Mouse (Mus musculus): Measurements from ENCODE around the gene Wdfy4. TPM values are rescaled to one million over a fixed set of nuclear protein-coding genes. Genes with fewer than 3 reads are reported as not detected.
A peak's percentile ranks its signal among the peaks of the same experiment; 100 is the strongest.

Gene Wdfy4
- polyA plus RNA-seq, 1 experiment: 92.6 TPM

- Histone ChIP-seq H3K27ac (ENCODE audit: insufficient read depth, low read length) (no peak overlapping the region), H3K4me1 (ENCODE audit: control insufficient read depth, insufficient read depth, insufficient read length) (no peaks in the 10 kb centered on the region), H3K36me3 (ENCODE audit: control insufficient read depth, insufficient read depth, low read length) (no peaks in the 10 kb centered on the region), H3K4me3 (ENCODE audit: extremely low read depth, insufficient read depth, insufficient read length) (no peak overlapping the region), H3K27me3 (ENCODE audit: control insufficient read depth, insufficient read depth, low read length) (0 out of 2 replicates have a peak, but pooled peaks cover 2% of the 10 kb centered on the region)
- TF ChIP-seq POLR2A (IDR thresholded peaks at IDR 0.05; ENCODE audit: low read depth, low read length) (no peak), CTCF (IDR thresholded peaks at IDR 0.05; ENCODE audit: extremely low read depth, insufficient read depth, insufficient read length, insufficient replicate concordance) (no peak)
- DNase-seq (ENCODE audit: low read depth in 1 of 2, low spot score in 2 of 2): no peak
- 74% methylated on average over 5 of the region's 5 CpGs for WGBS
Measured at GRCm38 (mm10) chr14:33208331-33208730, 23.0 kb upstream of the Wdfy4 start.

- DNase-seq (ENCODE audit: low read depth in 1 of 2, low spot score in 2 of 2): peak in 1 of 2 experiments; percentile 36
- TF ChIP-seq POLR2A (IDR thresholded peaks at IDR 0.05; ENCODE audit: low read depth, low read length): no peak
- peak; percentile 53; the same call in 1 of the 2 replicates for TF ChIP-seq CTCF (IDR thresholded peaks at IDR 0.05; ENCODE audit: extremely low read depth, insufficient read depth, insufficient read length, insufficient replicate concordance)
- Histone ChIP-seq H3K4me3 (ENCODE audit: extremely low read depth, insufficient read depth, insufficient read length) (no peak overlapping the region), H3K27me3 (ENCODE audit: control insufficient read depth, insufficient read depth, low read length) (no peaks in the 10 kb centered on the region), H3K36me3 (ENCODE audit: control insufficient read depth, insufficient read depth, low read length) (no peaks in the 10 kb centered on the region), H3K27ac (ENCODE audit: insufficient read depth, low read length) (no peak overlapping the region), H3K4me1 (ENCODE audit: control insufficient read depth, insufficient read depth, insufficient read length) (peaks cover 2% of the 10 kb centered on the region; the same call in 1 of the 2 replicates)
- 8% methylated on average over 2 of the region's 2 CpGs for WGBS
Measured at GRCm38 (mm10) chr14:33207011-33207410, 21.7 kb upstream of the Wdfy4 start.

- 52% methylated on average over 24 of the region's 24 CpGs for WGBS
- DNase-seq (ENCODE audit: low read depth in 1 of 2, low spot score in 2 of 2): no peak
- Histone ChIP-seq H3K27me3 (ENCODE audit: control insufficient read depth, insufficient read depth, low read length) (no peaks in the 10 kb centered on the region), H3K27ac (ENCODE audit: insufficient read depth, low read length) (no peak overlapping the region), H3K36me3 (ENCODE audit: control insufficient read depth, insufficient read depth, low read length) (no peaks in the 10 kb centered on the region), H3K4me3 (ENCODE audit: extremely low read depth, insufficient read depth, insufficient read length) (no peak overlapping the region), H3K4me1 (ENCODE audit: control insufficient read depth, insufficient read depth, insufficient read length) (peaks cover 2% of the 10 kb centered on the region; the same call in 1 of the 2 replicates)
- no peak for TF ChIP-seq POLR2A (IDR thresholded peaks at IDR 0.05; ENCODE audit: low read depth, low read length)
- TF ChIP-seq CTCF (IDR thresholded peaks at IDR 0.05; ENCODE audit: extremely low read depth, insufficient read depth, insufficient read length, insufficient replicate concordance): peak; percentile 48; the same call in 1 of the 2 replicates
Measured at GRCm38 (mm10) chr14:33205280-33205965, 20.1 kb upstream of the Wdfy4 start.

GRCm38 (mm10) chr14:33203777-33204176 is 18.5 kb upstream of the Wdfy4 start:
- no peak for DNase-seq (ENCODE audit: low read depth in 1 of 2, low spot score in 2 of 2)
- no peak for TF ChIP-seq CTCF (IDR thresholded peaks at IDR 0.05; ENCODE audit: extremely low read depth, insufficient read depth, insufficient read length, insufficient replicate concordance)
- no peak for TF ChIP-seq POLR2A (IDR thresholded peaks at IDR 0.05; ENCODE audit: low read depth, low read length)
- no peak overlapping the region for H3K4me3 ChIP-seq (ENCODE audit: extremely low read depth, insufficient read depth, insufficient read length)
- no peaks in the 10 kb centered on the region for H3K36me3 ChIP-seq (ENCODE audit: control insufficient read depth, insufficient read depth, low read length)
- no peak overlapping the region for H3K27ac ChIP-seq (ENCODE audit: insufficient read depth, low read length)
- H3K4me1 ChIP-seq (ENCODE audit: control insufficient read depth, insufficient read depth, insufficient read length): peaks cover 2% of the 10 kb centered on the region; the same call in 1 of the 2 replicates
- no peaks in the 10 kb centered on the region for H3K27me3 ChIP-seq (ENCODE audit: control insufficient read depth, insufficient read depth, low read length)
- 84% methylated on average over 14 of the region's 14 CpGs for WGBS

- TF ChIP-seq CTCF (IDR thresholded peaks at IDR 0.05; ENCODE audit: extremely low read depth, insufficient read depth, insufficient read length, insufficient replicate concordance): no peak
- TF ChIP-seq POLR2A (IDR thresholded peaks at IDR 0.05; ENCODE audit: low read depth, low read length): no peak
- DNase-seq (ENCODE audit: low read depth in 1 of 2, low spot score in 2 of 2): no peak
- Histone ChIP-seq H3K27ac (ENCODE audit: insufficient read depth, low read length) (no peak overlapping the region), H3K4me3 (ENCODE audit: extremely low read depth, insufficient read depth, insufficient read length) (no peak overlapping the region), H3K36me3 (ENCODE audit: control insufficient read depth, insufficient read depth, low read length) (no peaks in the 10 kb centered on the region), H3K27me3 (ENCODE audit: control insufficient read depth, insufficient read depth, low read length) (no peaks in the 10 kb centered on the region), H3K4me1 (ENCODE audit: control insufficient read depth, insufficient read depth, insufficient read length) (peaks cover 2% of the 10 kb centered on the region; the same call in 1 of the 2 replicates)
- 37% methylated on average over 6 of the region's 6 CpGs for WGBS
Measured at GRCm38 (mm10) chr14:33202885-33203284, 17.6 kb upstream of the Wdfy4 start.

GRCm38 (mm10) chr14:33202161-33202560 is 16.9 kb upstream of the Wdfy4 start:
- Histone ChIP-seq H3K36me3 (ENCODE audit: control insufficient read depth, insufficient read depth, low read length) (no peaks in the 10 kb centered on the region), H3K4me3 (ENCODE audit: extremely low read depth, insufficient read depth, insufficient read length) (no peak overlapping the region), H3K27me3 (ENCODE audit: control insufficient read depth, insufficient read depth, low read length) (no peaks in the 10 kb centered on the region), H3K4me1 (ENCODE audit: control insufficient read depth, insufficient read depth, insufficient read length) (peaks cover 2% of the 10 kb centered on the region; the same call in 1 of the 2 replicates), H3K27ac (ENCODE audit: insufficient read depth, low read length) (no peak overlapping the region)
- no peak for TF ChIP-seq CTCF (IDR thresholded peaks at IDR 0.05; ENCODE audit: extremely low read depth, insufficient read depth, insufficient read length, insufficient replicate concordance)
- TF ChIP-seq POLR2A (IDR thresholded peaks at IDR 0.05; ENCODE audit: low read depth, low read length): no peak
- 70% methylated on average over 4 of the region's 4 CpGs for WGBS
- no peak for DNase-seq (ENCODE audit: low read depth in 1 of 2, low spot score in 2 of 2)

- H3K27me3 ChIP-seq (ENCODE audit: control insufficient read depth, insufficient read depth, low read length): no peaks in the 10 kb centered on the region
- peaks cover 30% of the 10 kb centered on the region for H3K4me1 ChIP-seq (ENCODE audit: control insufficient read depth, insufficient read depth, insufficient read length)
- 0 out of 2 replicates have a peak overlapping the region, but pooled peaks have one; percentile 0 for H3K4me3 ChIP-seq (ENCODE audit: extremely low read depth, insufficient read depth, insufficient read length)
- peak overlapping the region; percentile 100 for H3K27ac ChIP-seq (ENCODE audit: insufficient read depth, low read length)
- peak in 1 of 2 experiments; percentile 54 for DNase-seq (ENCODE audit: low read depth in 1 of 2, low spot score in 2 of 2)
- TF ChIP-seq POLR2A (IDR thresholded peaks at IDR 0.05; ENCODE audit: low read depth, low read length) (no peak), CTCF (IDR thresholded peaks at IDR 0.05; ENCODE audit: extremely low read depth, insufficient read depth, insufficient read length, insufficient replicate concordance) (no peak)
- WGBS: 20% methylated on average over 3 of the region's 3 CpGs
- no peaks in the 10 kb centered on the region for H3K36me3 ChIP-seq (ENCODE audit: control insufficient read depth, insufficient read depth, low read length)
Measured at GRCm38 (mm10) chr14:33194241-33194640, 8.9 kb upstream of the Wdfy4 start.
